Mouse (Mus musculus): ENCODE data around the gene Klhdc8a. TPM values are rescaled to one million over a fixed set of nuclear protein-coding genes. Genes with fewer than 3 reads are reported as not detected.

Klhdc8a gene
- polyA plus RNA-seq, 1 experiment = 1.5 TPM

DNA sequence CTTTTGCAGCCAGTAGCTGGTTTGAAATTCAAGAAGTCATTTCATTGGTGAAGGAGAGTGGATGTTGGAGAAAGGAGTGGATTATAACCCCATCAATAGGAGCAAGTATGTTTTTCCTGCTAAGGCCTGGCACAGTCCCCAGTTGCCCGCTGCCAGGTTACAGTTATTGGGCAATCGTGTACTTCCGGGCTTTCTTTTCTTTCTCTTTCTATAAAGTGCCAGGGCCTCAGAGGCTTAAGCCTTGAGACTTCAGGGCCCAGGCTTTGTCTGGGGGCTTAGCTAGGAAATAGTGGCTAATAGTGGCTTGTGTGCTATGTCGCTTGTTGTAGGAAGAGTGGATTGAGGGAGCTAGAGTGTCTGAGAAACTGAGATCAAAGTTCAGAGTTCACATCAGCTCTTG lies 19.0 kb downstream of the Klhdc8a start:
- Histone ChIP-seq H3K4me1 (ENCODE audit: control insufficient read depth, insufficient read depth, insufficient read length, low read length) (peaks cover 35% of the 10 kb centered on the region), H3K27ac (ENCODE audit: insufficient read depth, low read depth, low read length) (peak overlapping the region; percentile 89), H3K27me3 (ENCODE audit: control insufficient read depth, insufficient read depth, low read length) (no peaks in the 10 kb centered on the region), H3K4me3 (ENCODE audit: low read depth, low read length) (peak overlapping the region; percentile 44), H3K36me3 (ENCODE audit: control insufficient read depth, insufficient read depth, low read length) (peaks cover 21% of the 10 kb centered on the region)
- no peak for TF ChIP-seq POLR2A (IDR thresholded peaks at IDR 0.05; ENCODE audit: low read depth, low read length)
- no peak for TF ChIP-seq CTCF (IDR thresholded peaks at IDR 0.05; ENCODE audit: extremely low read depth, insufficient read length, insufficient replicate concordance, low read depth, low read length)
- WGBS = 15% methylated on average over 4 of the region's 4 CpGs

DNA sequence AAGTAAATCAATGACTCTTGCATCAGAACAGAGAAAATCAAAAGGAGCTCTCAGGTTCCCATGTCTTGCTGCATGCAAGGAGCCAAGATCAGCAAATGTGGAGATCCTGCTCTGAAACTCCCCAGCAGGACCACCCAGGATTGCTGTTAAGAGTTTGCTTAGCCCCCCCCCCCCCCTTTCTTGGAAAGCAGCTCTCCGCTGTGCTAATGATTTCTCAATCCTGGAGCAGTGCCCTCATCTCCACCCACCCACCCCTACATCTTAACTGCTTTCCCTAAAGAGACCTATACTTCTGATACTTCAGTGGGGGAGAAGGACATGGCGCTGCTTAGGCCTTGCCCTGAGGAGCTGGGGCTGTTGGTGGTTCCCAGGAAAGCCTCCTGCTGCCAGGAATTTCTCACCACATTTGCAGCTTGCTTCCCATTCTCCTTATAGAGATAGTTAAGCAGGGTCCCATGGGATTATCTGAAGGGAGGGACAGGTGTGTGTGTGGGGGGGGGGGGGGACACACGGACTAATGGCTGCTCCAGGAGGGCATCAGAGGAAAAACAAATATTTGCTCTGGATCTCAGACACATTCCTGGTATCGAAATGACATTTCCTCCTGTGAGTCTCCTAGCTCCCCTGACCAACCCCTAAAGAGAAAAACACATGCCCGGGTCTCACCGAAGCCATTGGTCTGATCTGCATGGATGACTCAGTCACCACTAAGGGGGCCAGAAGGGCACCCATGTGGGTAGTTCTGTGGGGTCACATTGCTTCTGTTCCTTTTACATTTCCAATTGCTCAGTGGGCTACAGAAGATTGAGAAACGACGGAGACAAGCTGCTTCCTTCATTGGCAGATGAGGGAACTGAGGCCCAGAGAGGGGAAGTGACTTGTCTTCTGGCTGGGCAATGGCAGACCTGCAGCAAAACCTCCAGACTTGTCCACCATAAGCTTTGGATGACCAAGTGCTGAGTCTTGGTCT lies 19.8 kb downstream of the Klhdc8a start:
- peaks cover 38% of the 10 kb centered on the region for H3K4me1 ChIP-seq (ENCODE audit: control insufficient read depth, insufficient read depth, insufficient read length, low read length)
- no peak for TF ChIP-seq POLR2A (IDR thresholded peaks at IDR 0.05; ENCODE audit: low read depth, low read length)
- no peak for TF ChIP-seq CTCF (IDR thresholded peaks at IDR 0.05; ENCODE audit: extremely low read depth, insufficient read length, insufficient replicate concordance, low read depth, low read length)
- H3K4me3 ChIP-seq (ENCODE audit: low read depth, low read length) = peak overlapping the region; percentile 54
- 20% methylated on average over 8 of the region's 8 CpGs for WGBS
- H3K27me3 ChIP-seq (ENCODE audit: control insufficient read depth, insufficient read depth, low read length) = no peaks in the 10 kb centered on the region
- H3K27ac ChIP-seq (ENCODE audit: insufficient read depth, low read depth, low read length) = peak overlapping the region; percentile 89
- peaks cover 26% of the 10 kb centered on the region for H3K36me3 ChIP-seq (ENCODE audit: control insufficient read depth, insufficient read depth, low read length)

DNA sequence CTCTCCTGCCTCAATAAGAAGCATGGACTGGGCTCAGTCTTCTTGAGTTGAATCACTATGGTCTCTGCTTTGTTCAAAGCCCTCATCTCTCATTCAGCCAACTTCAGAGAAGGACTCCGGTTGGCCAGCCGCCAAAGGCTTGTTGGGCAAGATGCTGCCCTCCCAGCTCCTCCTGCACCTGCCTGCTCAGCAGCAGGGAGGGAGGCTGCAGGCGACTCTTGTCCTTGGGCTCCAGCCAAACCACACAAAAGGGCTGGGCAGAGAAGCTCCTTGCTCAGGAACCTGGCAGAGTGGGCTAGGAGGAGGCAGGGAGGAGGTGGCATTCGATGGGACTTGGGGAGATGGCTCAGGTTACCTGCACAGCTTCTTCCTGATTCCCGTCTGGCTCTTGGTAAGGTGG lies 20.8 kb downstream of the Klhdc8a start:
- H3K4me3 ChIP-seq (ENCODE audit: low read depth, low read length) = peak overlapping the region; percentile 48
- 18% methylated on average over 5 of the region's 5 CpGs for WGBS
- no peak for TF ChIP-seq CTCF (IDR thresholded peaks at IDR 0.05; ENCODE audit: extremely low read depth, insufficient read length, insufficient replicate concordance, low read depth, low read length)
- TF ChIP-seq POLR2A (IDR thresholded peaks at IDR 0.05; ENCODE audit: low read depth, low read length) = 0 out of 2 replicates have a peak, but pooled peaks have one; percentile 37
- peaks cover 29% of the 10 kb centered on the region for H3K36me3 ChIP-seq (ENCODE audit: control insufficient read depth, insufficient read depth, low read length)
- H3K27ac ChIP-seq (ENCODE audit: insufficient read depth, low read depth, low read length) = peak overlapping the region; percentile 89
- peaks cover 38% of the 10 kb centered on the region for H3K4me1 ChIP-seq (ENCODE audit: control insufficient read depth, insufficient read depth, insufficient read length, low read length)
- H3K27me3 ChIP-seq (ENCODE audit: control insufficient read depth, insufficient read depth, low read length) = no peaks in the 10 kb centered on the region

DNA sequence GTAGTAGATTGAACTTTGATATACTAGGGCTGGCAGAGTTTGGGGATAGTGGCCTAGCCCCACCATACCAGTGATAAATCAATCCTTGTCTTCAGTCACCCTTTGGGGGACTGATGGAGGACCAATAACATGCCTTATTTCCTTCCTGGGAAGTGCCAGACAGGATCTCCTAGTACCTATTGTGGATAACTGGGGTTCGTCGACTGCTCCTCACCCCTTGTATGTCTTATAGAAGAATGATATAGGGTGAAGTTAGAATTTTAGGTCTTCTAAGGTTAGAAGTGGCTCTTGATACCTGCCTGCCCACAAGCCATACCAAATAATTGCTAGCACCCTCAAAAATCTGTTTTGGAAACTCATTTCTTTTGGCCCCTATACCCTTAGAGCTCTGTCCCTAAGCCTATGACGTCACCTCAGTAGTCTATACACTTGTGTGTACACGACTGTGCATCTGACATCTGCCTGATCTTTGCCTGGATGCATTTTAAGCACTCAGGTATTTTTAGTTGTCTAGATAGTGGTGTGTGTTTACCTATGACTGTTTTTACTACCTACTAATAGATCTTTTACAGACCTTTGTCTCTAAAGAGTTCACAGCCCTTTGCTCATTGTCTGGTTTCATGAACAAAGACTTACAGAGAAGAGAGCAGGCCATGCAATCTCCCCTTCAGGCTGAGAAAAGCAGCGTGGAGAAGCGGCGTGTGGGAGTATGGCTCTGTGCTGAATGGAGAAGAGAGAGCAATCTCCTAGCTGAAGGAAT lies 23.6 kb downstream of the Klhdc8a start:
- H3K4me1 ChIP-seq (ENCODE audit: control insufficient read depth, insufficient read depth, insufficient read length, low read length) = peaks cover 46% of the 10 kb centered on the region
- peak overlapping the region; percentile 17; the same call in 1 of the 2 replicates for H3K4me3 ChIP-seq (ENCODE audit: low read depth, low read length)
- no peaks in the 10 kb centered on the region for H3K27me3 ChIP-seq (ENCODE audit: control insufficient read depth, insufficient read depth, low read length)
- WGBS = 51% methylated on average over 7 of the region's 7 CpGs
- H3K36me3 ChIP-seq (ENCODE audit: control insufficient read depth, insufficient read depth, low read length) = peaks cover 54% of the 10 kb centered on the region
- TF ChIP-seq POLR2A (IDR thresholded peaks at IDR 0.05; ENCODE audit: low read depth, low read length) (no peak), CTCF (IDR thresholded peaks at IDR 0.05; ENCODE audit: extremely low read depth, insufficient read length, insufficient replicate concordance, low read depth, low read length) (no peak)
- peak overlapping the region; percentile 87 for H3K27ac ChIP-seq (ENCODE audit: insufficient read depth, low read depth, low read length)

DNA sequence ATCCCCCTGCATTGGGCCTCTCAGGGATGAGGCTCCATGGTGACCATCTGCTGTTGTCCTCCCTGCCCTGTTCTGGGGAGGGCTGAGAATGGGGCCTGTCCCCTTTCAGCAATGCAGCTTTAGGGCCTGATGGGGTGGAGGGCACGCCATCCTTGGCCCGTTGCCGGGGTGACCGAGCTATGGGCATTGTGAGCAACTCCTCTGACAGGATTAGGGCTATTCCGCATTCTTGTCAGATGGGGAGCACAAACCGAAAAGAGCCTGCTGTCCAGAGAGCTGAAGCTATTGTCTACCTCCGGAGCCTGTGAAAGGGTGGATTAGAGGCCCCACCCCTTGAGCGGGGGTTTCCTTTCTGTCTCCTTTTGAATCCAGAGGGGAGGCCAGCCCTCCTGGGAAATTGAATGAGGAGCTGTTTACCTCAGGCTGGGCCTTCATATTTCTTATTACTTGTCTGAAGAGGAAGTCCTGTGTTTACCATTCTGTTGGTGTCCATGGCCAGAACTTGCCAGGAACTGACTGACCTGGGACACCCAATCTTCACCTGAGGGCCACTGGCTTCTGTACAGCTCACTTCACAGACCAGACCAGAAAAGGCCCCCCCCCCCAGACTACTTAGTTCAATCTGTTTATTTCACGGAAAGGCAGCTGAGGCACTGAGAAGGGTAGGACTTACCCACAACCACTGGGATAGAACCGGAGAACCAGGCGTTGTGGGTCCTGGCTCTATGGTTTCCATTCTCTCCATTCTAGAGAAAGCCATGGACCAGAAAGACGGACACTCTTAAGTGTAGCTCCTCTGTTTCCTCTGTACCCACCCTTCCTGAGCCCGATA lies 24.5 kb downstream of the Klhdc8a start:
- Histone ChIP-seq H3K36me3 (ENCODE audit: control insufficient read depth, insufficient read depth, low read length) (peaks cover 64% of the 10 kb centered on the region), H3K27me3 (ENCODE audit: control insufficient read depth, insufficient read depth, low read length) (no peaks in the 10 kb centered on the region), H3K4me1 (ENCODE audit: control insufficient read depth, insufficient read depth, insufficient read length, low read length) (peaks cover 55% of the 10 kb centered on the region), H3K4me3 (ENCODE audit: low read depth, low read length) (peak overlapping the region; percentile 17), H3K27ac (ENCODE audit: insufficient read depth, low read depth, low read length) (peak overlapping the region; percentile 70)
- WGBS = 63% methylated on average over 13 of the region's 13 CpGs
- TF ChIP-seq CTCF (IDR thresholded peaks at IDR 0.05; ENCODE audit: extremely low read depth, insufficient read length, insufficient replicate concordance, low read depth, low read length) (no peak), POLR2A (IDR thresholded peaks at IDR 0.05; ENCODE audit: low read depth, low read length) (0 out of 2 replicates have a peak, but pooled peaks have one; percentile 17)

DNA sequence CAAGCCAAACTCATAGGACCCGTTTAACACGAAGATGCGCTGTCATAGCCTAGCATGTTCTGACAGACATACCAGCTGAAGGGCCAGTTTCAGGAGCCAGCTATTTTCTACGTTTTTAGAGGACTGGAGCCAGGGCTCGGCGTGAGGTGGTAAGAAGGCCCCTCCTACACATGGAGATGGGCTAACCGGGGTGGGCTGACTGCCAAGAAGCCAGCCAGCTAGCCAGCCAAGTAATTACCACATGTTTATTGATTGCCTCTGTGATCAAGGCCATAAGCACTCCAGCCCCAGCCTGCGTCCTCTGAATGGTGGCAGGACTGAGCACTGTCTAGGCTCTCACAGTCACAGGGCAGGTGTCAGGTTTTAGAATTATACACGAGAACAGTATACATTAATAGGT lies 28.4 kb downstream of the Klhdc8a start:
- no peak for TF ChIP-seq POLR2A (IDR thresholded peaks at IDR 0.05; ENCODE audit: low read depth, low read length)
- TF ChIP-seq CTCF (IDR thresholded peaks at IDR 0.05; ENCODE audit: extremely low read depth, insufficient read length, insufficient replicate concordance, low read depth, low read length) = no peak
- Histone ChIP-seq H3K27ac (ENCODE audit: insufficient read depth, low read depth, low read length) (peak overlapping the region; percentile 85), H3K4me3 (ENCODE audit: low read depth, low read length) (no peak overlapping the region), H3K4me1 (ENCODE audit: control insufficient read depth, insufficient read depth, insufficient read length, low read length) (peaks cover 53% of the 10 kb centered on the region), H3K27me3 (ENCODE audit: control insufficient read depth, insufficient read depth, low read length) (no peaks in the 10 kb centered on the region), H3K36me3 (ENCODE audit: control insufficient read depth, insufficient read depth, low read length) (peaks cover 76% of the 10 kb centered on the region)
- WGBS = 19% methylated on average over 9 of the region's 9 CpGs
